ENCODE assay signal across 9 mouse cellular contexts in genomic region chr11:120045839-120046552, GRCm38 (mm10). TPM values are rescaled to one million over a fixed set of nuclear protein-coding genes. Genes with fewer than 3 reads are reported as not detected.
DNase-seq lines count a peak whose midpoint lies in the region; ATAC-seq and TF ChIP-seq lines count a peak whose summit lies in the region.
"Had no signal": no experiment of that assay in that cellular context is flagged by ENCODE, and none has a peak within 500 bp of the region (broad histone marks: within the 10 kb centered on the region; RNA-seq: fewer than 3 reads in every experiment).

No protein-coding gene starts in this region.

- H3K4me2 ChIP-seq in forebrain, embryonic 11.5 days (ENCODE audit: low read depth, low read length, severe bottlenecking), result peak overlapping the region; percentile 97
- H3K4me2 ChIP-seq in hindbrain, embryonic 16.5 days (ENCODE audit: low read length), result peak overlapping the region; percentile 87
- H3K4me2 ChIP-seq in neural tube, embryonic 12.5 days (replicated peaks), result peak overlapping the region; percentile 98

- in situ Hi-C loops in ES-E14 (cut with MboI; ENCODE audit: low sequenced_read_pairs in 2 of 2, unreplicated experiment in 2 of 2), result no loop called here

- H3K36me3 ChIP-seq in ES-E14 (ENCODE audit: control insufficient read depth, insufficient read depth, low read length, poor library complexity, severe bottlenecking), result no peaks in the 10 kb centered on the region
- no peaks in the 10 kb centered on the region for H3K36me3 ChIP-seq in forebrain, embryonic 11.5 days (ENCODE audit: control insufficient read depth, insufficient read depth, low read length)
- no peaks in the 10 kb centered on the region for H3K36me3 ChIP-seq in hindbrain, embryonic 16.5 days (ENCODE audit: control insufficient read depth, insufficient read depth, low read length)
- no peaks in the 10 kb centered on the region for H3K36me3 ChIP-seq in neural tube, embryonic 12.5 days

- intact Hi-C loops in heart, postnatal 25 days (cut with DNase I), result no loop called here

- no peaks in the 10 kb centered on the region for H3K9me3 ChIP-seq in ES-E14 (ENCODE audit: control insufficient read depth, insufficient read depth, low read depth, low read length)
- H3K9me3 ChIP-seq in forebrain, embryonic 11.5 days (ENCODE audit: control insufficient read depth, low read length), result no peaks in the 10 kb centered on the region
- H3K9me3 ChIP-seq in hindbrain, embryonic 16.5 days (ENCODE audit: control insufficient read depth, low read length), result no peaks in the 10 kb centered on the region
- H3K9me3 ChIP-seq in neural tube, embryonic 12.5 days, result no peaks in the 10 kb centered on the region

- no peak overlapping the region for H3K9ac ChIP-seq in ES-E14 (ENCODE audit: insufficient read depth, low read depth, low read length, poor library complexity, severe bottlenecking)
- H3K9ac ChIP-seq in forebrain, embryonic 11.5 days (ENCODE audit: low read length), result peak overlapping the region; percentile 87
- H3K9ac ChIP-seq in hindbrain, embryonic 16.5 days (ENCODE audit: low read depth, low read length), result peak overlapping the region; percentile 92
- H3K9ac ChIP-seq in neural tube, embryonic 12.5 days, result peak overlapping the region; percentile 83

- 44% methylated on average over 11 of the region's 11 CpGs for WGBS in forebrain, embryonic 11.5 days
- WGBS in hindbrain, embryonic 16.5 days, result 33% methylated on average over 11 of the region's 11 CpGs
- 52% methylated on average over 11 of the region's 11 CpGs for WGBS in neural tube, embryonic 12.5 days

- peaks cover 14% of the 10 kb centered on the region for H3K27me3 ChIP-seq in forebrain, embryonic 11.5 days (ENCODE audit: control insufficient read depth, insufficient read depth, low read length)
- H3K27me3 ChIP-seq in hindbrain, embryonic 16.5 days (replicated peaks; ENCODE audit: control insufficient read depth, insufficient read depth, low read length), result no peaks in the 10 kb centered on the region
- H3K27me3 ChIP-seq in neural tube, embryonic 12.5 days (replicated peaks), result peaks cover 36% of the 10 kb centered on the region

- H3K4me1 ChIP-seq in ES-E14 (ENCODE audit: control insufficient read depth in 2 of 2, insufficient read depth in 2 of 2, low read length in 2 of 2, poor library complexity in 1 of 2), result peaks cover 1 to 11% of the 10 kb centered on the region in 2 experiments; a peak in 2 of 4 replicates
- peaks cover 18% of the 10 kb centered on the region for H3K4me1 ChIP-seq in forebrain, embryonic 11.5 days (replicated peaks; ENCODE audit: control insufficient read depth, insufficient read depth, low read length)
- H3K4me1 ChIP-seq in hindbrain, embryonic 16.5 days (ENCODE audit: control insufficient read depth, insufficient read depth, low read depth, low read length), result peaks cover 42% of the 10 kb centered on the region
- peaks cover 38% of the 10 kb centered on the region for H3K4me1 ChIP-seq in neural tube, embryonic 12.5 days

- ATAC-seq in forebrain, embryonic 11.5 days (replicated peaks; ENCODE audit: low FRiP score), result no peak
- ATAC-seq in hindbrain, embryonic 16.5 days, result peak; percentile 19
- ATAC-seq in neural tube, embryonic 12.5 days (ENCODE audit: low FRiP score, low read depth), result no peak

- H3K4me3 ChIP-seq in ES-E14 (ENCODE audit: insufficient read depth in 1 of 2, low read depth in 1 of 2, low read length in 2 of 2, poor library complexity in 1 of 2, severe bottlenecking in 1 of 2), result peak overlapping the region; percentile 61 to 76; a peak in 2 of 4 replicates
- peak overlapping the region; percentile 64 for H3K4me3 ChIP-seq in forebrain, embryonic 11.5 days (ENCODE audit: low read depth, low read length)
- H3K4me3 ChIP-seq in hindbrain, embryonic 16.5 days (ENCODE audit: low read length), result peak overlapping the region; percentile 69
- peak overlapping the region; percentile 64 for H3K4me3 ChIP-seq in neural tube, embryonic 12.5 days
- H3K4me3 ChIP-seq: myocyte had no signal

- no peak overlapping the region for H3K27ac ChIP-seq in ES-E14 (ENCODE audit: insufficient read depth, low read depth, low read length, poor library complexity, severe bottlenecking)
- H3K27ac ChIP-seq in forebrain, embryonic 11.5 days (ENCODE audit: low read depth, low read length), result no peak overlapping the region
- peak overlapping the region; percentile 90 for H3K27ac ChIP-seq in hindbrain, embryonic 16.5 days (ENCODE audit: low read depth, low read length)
- H3K27ac ChIP-seq in neural tube, embryonic 12.5 days, result 0 out of 2 replicates have a peak overlapping the region, but pooled peaks have one; percentile 11

- DNase-seq in heart, adult 18-20 months, result peak; percentile 35 to 52
- no peak for DNase-seq in heart, postnatal 25 days (ENCODE audit: low spot score)
- DNase-seq in ES-E14 (ENCODE audit: low read depth, low spot score), result no peak
- no peak for DNase-seq in forebrain, embryonic 11.5 days (ENCODE audit: low spot score)
- DNase-seq in frontal cortex, postnatal 36 days (ENCODE audit: low spot score in 2 of 2), result no peak
- no peak for DNase-seq in thymus, adult 18-20 months

TF ChIP-seq in ES-E14, 5 proteins besides CTCF, POLR2A, EP300 and RAD21:
- TF ChIP-seq CHD2 (IDR thresholded peaks at IDR 0.05; ENCODE audit: low read depth, low read length) (no peak), MAFK (IDR thresholded peaks at IDR 0.05; ENCODE audit: insufficient read depth, low read depth, low read length) (no peak), ZC3H11A (IDR thresholded peaks at IDR 0.05; ENCODE audit: borderline replicate concordance, low read depth, low read length) (no peak), ZNF384 (IDR thresholded peaks at IDR 0.05; ENCODE audit: low read depth, low read length) (no peak), HCFC1 (IDR thresholded peaks at IDR 0.05; ENCODE audit: borderline replicate concordance, insufficient read depth, low read length) (no peak)

RNA-seq across cellular contexts. Expression of gene Aatk, which starts 1.0 kb away (rescaled TPM):
- 1 to 10 TPM; 3.8 to 4.3 TPM for total RNA-seq in heart, adult 18-20 months (2021)
- 1 to 10 TPM; 4.3 to 4.7 TPM for total RNA-seq in heart, postnatal 25 days (2021)
- total RNA-seq in ES-E14 (2012; rRNA removed), result 1.2 and 2.2 TPM in 2 replicates
- 2.8 and 3.5 TPM in 2 replicates for polyA plus RNA-seq in forebrain, embryonic 11.5 days (2014; fragmentation: Nextera tagmentation; extraction: Ambion mirVana)
- polyA plus RNA-seq in hindbrain, embryonic 16.5 days (2015; fragmentation: Nextera tagmentation; extraction: Ambion mirVana), result 35.6 and 46.6 TPM in 2 replicates
- 14.6 and 17.6 TPM in 2 replicates for polyA plus RNA-seq in neural tube, embryonic 12.5 days (2016; fragmentation: Nextera tagmentation; extraction: Ambion mirVana)

RNA-seq across cellular contexts. Expression of gene Cep131, which starts 40.6 kb away (rescaled TPM):
- total RNA-seq in heart, adult 18-20 months (2021), result 10 to 100 TPM in 1 of 2 experiments, 1 to 10 TPM in 1; 6.5 to 10.5 TPM
- 1 to 10 TPM; 9.3 to 9.7 TPM for total RNA-seq in heart, postnatal 25 days (2021)
- total RNA-seq in ES-E14 (2012; rRNA removed), result 24.0 and 43.4 TPM in 2 replicates
- polyA plus RNA-seq in forebrain, embryonic 11.5 days (2014; fragmentation: Nextera tagmentation; extraction: Ambion mirVana), result 50.1 and 51.9 TPM in 2 replicates
- 24.2 and 27.3 TPM in 2 replicates for polyA plus RNA-seq in hindbrain, embryonic 16.5 days (2015; fragmentation: Nextera tagmentation; extraction: Ambion mirVana)
- 41.3 and 43.6 TPM in 2 replicates for polyA plus RNA-seq in neural tube, embryonic 12.5 days (2016; fragmentation: Nextera tagmentation; extraction: Ambion mirVana)

RNA-seq across cellular contexts. Expression of gene Tepsin, which starts 52.5 kb away (rescaled TPM):
- 1 to 10 TPM; 5.9 to 8.2 TPM for total RNA-seq in heart, adult 18-20 months (2021)
- total RNA-seq in heart, postnatal 25 days (2021), result 1 to 10 TPM; 7.4 to 8.2 TPM
- total RNA-seq in ES-E14 (2012; rRNA removed), result 26.5 and 37.1 TPM in 2 replicates
- 22.0 and 24.8 TPM in 2 replicates for polyA plus RNA-seq in forebrain, embryonic 11.5 days (2014; fragmentation: Nextera tagmentation; extraction: Ambion mirVana)
- polyA plus RNA-seq in hindbrain, embryonic 16.5 days (2015; fragmentation: Nextera tagmentation; extraction: Ambion mirVana), result 20.5 and 22.9 TPM in 2 replicates
- 24.1 and 24.5 TPM in 2 replicates for polyA plus RNA-seq in neural tube, embryonic 12.5 days (2016; fragmentation: Nextera tagmentation; extraction: Ambion mirVana)

RNA-seq across cellular contexts. Expression of gene Ndufaf8, which starts 52.7 kb away (rescaled TPM):
- 10 to 100 TPM; 85.2 to 94.9 TPM for total RNA-seq in heart, adult 18-20 months (2021)
- total RNA-seq in heart, postnatal 25 days (2021), result 10 to 100 TPM; 67.1 to 69.7 TPM
- total RNA-seq in ES-E14 (2012; rRNA removed), result 48.8 and 49.3 TPM in 2 replicates
- 65.2 and 69.9 TPM in 2 replicates for polyA plus RNA-seq in forebrain, embryonic 11.5 days (2014; fragmentation: Nextera tagmentation; extraction: Ambion mirVana)
- 47.1 and 62.7 TPM in 2 replicates for polyA plus RNA-seq in hindbrain, embryonic 16.5 days (2015; fragmentation: Nextera tagmentation; extraction: Ambion mirVana)
- 48.9 and 56.4 TPM in 2 replicates for polyA plus RNA-seq in neural tube, embryonic 12.5 days (2016; fragmentation: Nextera tagmentation; extraction: Ambion mirVana)

Comparison
In these comparisons a context has a peak if more than half of its experiments do, and no peak if none do; other contexts are left out.
1. DNase-seq: peak in heart, adult 18-20 months (2 of 2); none in heart, postnatal 25 days (single experiment), ES-E14 (single experiment), forebrain, embryonic 11.5 days (single experiment), frontal cortex, postnatal 36 days (0 of 2) and thymus, adult 18-20 months (0 of 2).
2. H3K27ac ChIP-seq: peak in hindbrain, embryonic 16.5 days (single experiment) and neural tube, embryonic 12.5 days (single experiment); none in ES-E14 (single experiment) and forebrain, embryonic 11.5 days (single experiment).
3. Peak in every context shown above with its lines, with median percentiles within 50 percentile points of each other: H3K4me3 ChIP-seq and H3K4me2 ChIP-seq.